Mouse (Mus musculus) intestine, embryonic 16.5 days (tissue): ENCODE measurements around the gene Plekhg1. TPM values are rescaled to one million over a fixed set of nuclear protein-coding genes. Genes with fewer than 3 reads are reported as not detected.

Source experiments
- ATAC-seq: fragments of 200-750 bp; cut with Nextera tagmentation; 2 replicates; pipeline ENCODE4 v1.8.0; 2017; ENCODE audit warnings: moderate TSS enrichment, moderate library complexity
- H3K27ac ChIP-seq: fragments of 300-500 bp; sonication (generic); 2 replicates; pipeline ENCODE4 v1.5.1; 2014; ENCODE audit warnings: mild to moderate bottlenecking, low read length
- H3K27me3 ChIP-seq: fragments of 300-500 bp; sonication (generic); replicated peaks from 2 replicates; pipeline ENCODE4 v1.6.1; 2014; ENCODE audit warnings: low read length, control low read depth, mixed read lengths; ENCODE audit not compliant: control insufficient read depth, insufficient read depth
- H3K36me3 ChIP-seq: fragments of 300-500 bp; sonication (generic); 2 replicates; pipeline ENCODE4 v1.6.1; 2014; ENCODE audit warnings: low read length, control low read depth; ENCODE audit not compliant: control insufficient read depth, insufficient read depth
- H3K4me1 ChIP-seq: fragments of 300-500 bp; sonication (generic); 2 replicates; pipeline ENCODE4 v1.6.1; 2014; ENCODE audit warnings: low read length, control low read depth, mixed read lengths; ENCODE audit not compliant: control insufficient read depth, insufficient read depth
- H3K4me2 ChIP-seq: fragments of 300-500 bp; sonication (generic); 2 replicates; pipeline ENCODE4 v1.6.1; 2014; ENCODE audit warnings: low read depth, low read length, control low read depth
- H3K4me3 ChIP-seq: fragments of 300-500 bp; sonication (generic); 2 replicates; pipeline ENCODE4 v1.5.1; 2014; ENCODE audit warnings: mild to moderate bottlenecking, low read length
- H3K9ac ChIP-seq: fragments of 300-500 bp; sonication (generic); 2 replicates; pipeline ENCODE4 v1.6.1; 2014; ENCODE audit warnings: low read depth, low read length
- H3K9me3 ChIP-seq: fragments of 300-500 bp; sonication (generic); 2 replicates; pipeline ENCODE4 v1.6.1; 2016; ENCODE audit warnings: low read length, control low read depth; ENCODE audit not compliant: control insufficient read depth
- WGBS: fragments of 180-500 bp; shearing (Covaris S2); extraction: QIAGEN DNeasy Blood & Tissue Kit; methylation state at CpG from one replicate; pipeline ENCODE4 v1.1.7; 2014; 5-methylcytosine and 5-hydroxymethylcytosine counted together
- polyA plus RNA-seq: library from polyadenylated mRNA; unstranded; fragments of >200 nt; fragmentation: Nextera tagmentation; extraction: Ambion mirVana; gene quantifications from 2 replicates; pipeline ENCODE4 v1.2.1, GENCODE M21; 2015

Plekhg1 gene
- polyA plus RNA-seq, 1 experiment from 2014 or later, result 5.7 TPM

DNA sequence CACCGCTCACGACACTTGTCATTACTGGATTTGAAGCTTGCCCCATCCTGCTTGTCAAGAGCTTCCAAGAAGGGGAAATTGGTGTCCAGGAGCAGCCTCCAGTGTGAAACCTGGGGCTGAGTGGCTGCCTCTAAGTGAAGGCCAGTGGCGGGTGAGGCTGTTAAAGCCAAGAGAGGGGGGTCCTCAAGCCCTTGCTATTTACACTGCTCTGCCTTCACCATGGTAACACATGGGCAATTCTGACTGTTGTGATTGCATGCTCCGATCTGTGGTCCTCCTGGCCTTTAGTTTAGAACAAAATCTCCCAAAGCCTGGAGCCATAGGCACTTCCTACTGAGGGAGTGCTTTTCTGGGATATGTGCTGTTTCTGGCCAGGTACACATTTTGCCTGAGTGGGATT is 118.3 kb downstream of the Plekhg1 start:
- Histone ChIP-seq H3K9ac (no peak overlapping the region), H3K4me3 (no peak overlapping the region), H3K27ac (no peak overlapping the region), H3K27me3 (no peaks in the 10 kb centered on the region), H3K36me3 (no peaks in the 10 kb centered on the region), H3K4me1 (peaks cover 12% of the 10 kb centered on the region), H3K4me2 (no peak overlapping the region), H3K9me3 (no peaks in the 10 kb centered on the region)
- WGBS, result 36% methylated on average over 4 of the region's 4 CpGs
- ATAC-seq, result 0 out of 2 replicates have a peak, but pooled peaks have one; percentile 38

DNA sequence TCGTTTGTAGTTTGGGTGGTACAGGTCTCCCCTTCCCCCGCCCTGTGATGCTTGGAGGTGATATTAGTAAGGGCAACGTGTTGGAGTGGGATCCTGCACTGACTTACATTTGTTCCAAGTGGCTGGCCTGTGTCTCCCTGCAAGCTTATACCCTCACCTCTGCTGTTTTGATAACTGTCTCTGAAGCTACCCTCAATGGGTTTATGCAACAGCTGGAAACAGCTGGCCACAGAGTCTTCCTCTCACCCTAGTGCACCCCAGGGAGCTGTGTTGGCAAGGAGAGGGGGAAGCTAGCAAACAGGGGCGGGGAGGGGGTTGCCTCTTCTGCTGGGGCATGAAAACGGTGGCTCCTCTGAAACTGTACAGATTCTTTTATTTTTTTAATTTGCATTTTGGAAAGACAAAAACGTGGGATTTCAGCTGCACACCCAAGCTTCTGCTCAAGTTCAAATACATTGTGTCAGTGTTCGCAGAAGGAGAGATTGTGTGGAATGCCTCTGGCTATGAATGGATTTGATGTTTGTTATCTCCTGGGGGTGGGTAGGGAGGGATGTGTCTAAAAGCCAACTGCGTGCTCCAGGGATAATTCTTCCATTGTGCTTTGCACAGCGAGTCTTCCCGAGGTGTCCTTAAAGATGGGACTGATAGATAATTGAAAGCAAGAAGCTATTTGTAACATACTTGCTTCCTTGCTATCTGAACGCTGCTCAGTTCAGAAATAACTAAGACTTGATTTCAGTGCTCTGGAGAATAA is 119.0 kb downstream of the Plekhg1 start:
- no peak overlapping the region for H3K4me3 ChIP-seq
- H3K9me3 ChIP-seq, result no peaks in the 10 kb centered on the region
- no peak for ATAC-seq
- no peak overlapping the region for H3K4me2 ChIP-seq
- H3K27me3 ChIP-seq, result no peaks in the 10 kb centered on the region
- H3K36me3 ChIP-seq, result no peaks in the 10 kb centered on the region
- WGBS, result 42% methylated on average over 11 of the region's 11 CpGs
- H3K27ac ChIP-seq, result no peak overlapping the region
- no peak overlapping the region for H3K9ac ChIP-seq
- peaks cover 17% of the 10 kb centered on the region for H3K4me1 ChIP-seq

DNA sequence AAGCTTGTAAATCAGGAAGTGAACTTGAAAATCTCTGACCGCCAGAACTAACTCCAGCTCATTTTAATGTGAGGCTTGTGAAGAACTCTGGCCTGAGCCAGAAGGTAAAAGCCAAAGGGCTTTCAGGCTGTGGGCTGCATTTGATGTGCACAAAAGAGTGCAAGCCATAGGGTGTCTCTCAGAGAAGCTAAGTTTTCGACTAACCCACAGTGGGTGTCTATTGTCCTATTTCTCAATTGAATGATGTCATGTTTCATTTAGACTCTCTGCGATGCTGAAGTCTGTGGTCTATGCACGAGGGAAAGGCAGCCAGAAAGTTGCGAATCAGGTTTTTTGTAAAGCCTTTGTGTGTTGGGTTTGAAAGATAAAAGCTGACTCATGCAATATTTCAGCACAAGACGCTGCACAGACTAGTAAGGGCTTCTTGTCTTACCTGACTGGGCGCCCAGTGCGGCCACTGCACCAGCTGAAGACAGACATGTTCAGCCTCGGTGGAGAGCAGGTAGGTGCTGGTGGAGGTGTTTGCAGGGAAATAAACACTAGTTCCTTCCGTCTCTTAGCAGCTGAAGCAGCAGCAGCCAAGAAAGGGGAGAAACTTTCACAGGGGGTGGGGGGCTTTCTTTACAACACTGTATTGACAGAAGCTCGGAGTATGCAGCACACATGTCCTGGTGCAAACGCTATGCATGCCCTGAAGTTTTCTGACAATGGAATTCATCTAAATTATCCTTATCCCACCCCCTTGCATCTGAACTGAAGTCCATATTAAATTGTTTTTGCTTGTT is 123.4 kb downstream of the Plekhg1 start:
- Histone ChIP-seq H3K4me2 (peak overlapping the region; percentile 15; the same call in 1 of the 2 replicates), H3K9ac (no peak overlapping the region), H3K27ac (no peak overlapping the region), H3K36me3 (no peaks in the 10 kb centered on the region), H3K9me3 (no peaks in the 10 kb centered on the region), H3K4me1 (0 out of 2 replicates have a peak, but pooled peaks cover 12% of the 10 kb centered on the region), H3K27me3 (no peaks in the 10 kb centered on the region), H3K4me3 (no peak overlapping the region)
- WGBS, result 18% methylated on average over 12 of the region's 12 CpGs
- ATAC-seq, result peak; percentile 82

DNA sequence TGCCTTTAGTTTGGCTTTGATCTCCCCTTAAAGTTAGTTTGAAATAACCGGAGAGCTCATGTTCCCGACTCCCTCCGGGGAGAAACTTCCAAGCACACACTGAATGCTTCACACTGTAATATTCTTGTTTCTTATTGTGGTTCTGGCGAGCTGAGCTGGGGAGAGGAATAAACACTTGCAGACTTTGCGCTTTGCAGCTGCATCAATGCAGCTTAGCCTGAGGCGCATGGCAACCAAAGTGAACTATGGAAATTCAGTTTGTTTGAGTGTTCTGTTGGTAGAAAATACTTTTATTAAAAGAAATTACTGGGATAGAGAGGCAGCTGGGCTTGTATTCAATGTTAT is 124.0 kb downstream of the Plekhg1 start:
- Histone ChIP-seq H3K4me3 (no peak overlapping the region), H3K4me1 (0 out of 2 replicates have a peak, but pooled peaks cover 10% of the 10 kb centered on the region), H3K4me2 (no peak overlapping the region), H3K9ac (no peak overlapping the region), H3K9me3 (no peaks in the 10 kb centered on the region), H3K27ac (no peak overlapping the region), H3K36me3 (no peaks in the 10 kb centered on the region), H3K27me3 (no peaks in the 10 kb centered on the region)
- ATAC-seq, result peak; percentile 25; the same call in 1 of the 2 replicates
- WGBS, result 30% methylated on average over 6 of the region's 6 CpGs

DNA sequence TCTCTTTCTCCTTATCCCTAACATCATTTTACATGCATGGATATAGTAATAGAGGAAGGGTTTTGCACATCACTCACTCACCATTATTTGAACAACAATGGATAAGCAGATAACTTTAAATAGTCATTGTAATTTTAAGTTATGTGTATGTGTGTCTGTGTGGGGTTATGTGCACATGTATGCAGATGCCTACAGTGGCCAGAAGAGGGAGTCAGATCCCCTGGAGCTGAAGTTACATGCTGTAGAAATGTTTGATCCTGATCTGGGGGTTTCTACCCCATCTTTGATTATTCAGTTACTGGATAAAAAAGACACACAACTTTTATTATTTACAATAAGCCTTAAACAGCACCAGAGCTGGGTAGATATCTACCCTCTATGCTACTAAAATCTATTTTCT is 127.1 kb downstream of the Plekhg1 start:
- H3K36me3 ChIP-seq, result no peaks in the 10 kb centered on the region
- H3K4me3 ChIP-seq, result no peak overlapping the region
- H3K9me3 ChIP-seq, result no peaks in the 10 kb centered on the region
- no peak overlapping the region for H3K4me2 ChIP-seq
- H3K27ac ChIP-seq, result no peak overlapping the region
- 0 out of 2 replicates have a peak, but pooled peaks cover 10% of the 10 kb centered on the region for H3K4me1 ChIP-seq
- H3K9ac ChIP-seq, result no peak overlapping the region
- H3K27me3 ChIP-seq, result no peaks in the 10 kb centered on the region
- ATAC-seq, result no peak

DNA sequence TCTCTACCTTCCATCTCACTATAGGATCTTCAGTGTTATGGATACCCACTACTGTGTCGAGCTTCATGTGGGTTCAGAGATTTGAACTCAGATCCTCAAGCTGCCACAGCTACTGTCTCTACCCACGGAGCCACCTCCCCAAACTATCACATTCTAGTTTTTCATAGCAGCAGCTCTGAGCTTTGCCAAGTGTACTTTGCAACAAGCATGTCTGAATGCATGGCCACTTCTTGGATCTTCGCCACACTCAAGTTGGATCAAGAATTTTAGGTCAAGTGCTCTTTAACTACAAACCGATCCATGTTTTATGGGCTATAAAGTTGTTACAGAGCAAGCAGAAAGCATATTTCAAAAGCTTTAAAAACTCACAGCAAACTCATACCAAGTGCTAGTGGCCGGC is 130.7 kb downstream of the Plekhg1 start:
- 60% methylated on average over 5 of the region's 5 CpGs for WGBS
- Histone ChIP-seq H3K4me1 (no peaks in the 10 kb centered on the region), H3K4me3 (no peak overlapping the region), H3K36me3 (no peaks in the 10 kb centered on the region), H3K9ac (no peak overlapping the region), H3K27ac (no peak overlapping the region), H3K27me3 (no peaks in the 10 kb centered on the region), H3K9me3 (no peaks in the 10 kb centered on the region), H3K4me2 (no peak overlapping the region)
- no peak for ATAC-seq

DNA sequence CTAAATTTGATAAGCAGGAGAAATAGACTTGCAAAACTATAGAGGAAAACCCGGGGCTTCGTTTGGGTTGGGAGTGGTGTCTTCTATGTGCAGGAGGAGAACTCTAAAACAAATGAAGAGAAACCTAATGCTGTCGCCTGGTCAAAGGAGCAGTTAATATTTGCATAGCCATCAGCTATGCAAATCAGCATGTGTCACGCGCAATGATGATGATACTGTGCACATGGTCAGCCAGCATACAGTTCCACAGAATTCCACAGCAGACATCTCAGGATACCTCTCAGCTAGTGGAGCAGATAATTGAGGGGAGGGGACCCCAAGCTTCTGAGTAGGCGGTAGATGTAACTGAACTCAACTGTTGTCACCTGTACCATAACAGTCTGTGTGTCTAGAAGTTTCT is 133.3 kb downstream of the Plekhg1 start:
- ATAC-seq, result no peak
- Histone ChIP-seq H3K9ac (no peak overlapping the region), H3K36me3 (no peaks in the 10 kb centered on the region)

DNA sequence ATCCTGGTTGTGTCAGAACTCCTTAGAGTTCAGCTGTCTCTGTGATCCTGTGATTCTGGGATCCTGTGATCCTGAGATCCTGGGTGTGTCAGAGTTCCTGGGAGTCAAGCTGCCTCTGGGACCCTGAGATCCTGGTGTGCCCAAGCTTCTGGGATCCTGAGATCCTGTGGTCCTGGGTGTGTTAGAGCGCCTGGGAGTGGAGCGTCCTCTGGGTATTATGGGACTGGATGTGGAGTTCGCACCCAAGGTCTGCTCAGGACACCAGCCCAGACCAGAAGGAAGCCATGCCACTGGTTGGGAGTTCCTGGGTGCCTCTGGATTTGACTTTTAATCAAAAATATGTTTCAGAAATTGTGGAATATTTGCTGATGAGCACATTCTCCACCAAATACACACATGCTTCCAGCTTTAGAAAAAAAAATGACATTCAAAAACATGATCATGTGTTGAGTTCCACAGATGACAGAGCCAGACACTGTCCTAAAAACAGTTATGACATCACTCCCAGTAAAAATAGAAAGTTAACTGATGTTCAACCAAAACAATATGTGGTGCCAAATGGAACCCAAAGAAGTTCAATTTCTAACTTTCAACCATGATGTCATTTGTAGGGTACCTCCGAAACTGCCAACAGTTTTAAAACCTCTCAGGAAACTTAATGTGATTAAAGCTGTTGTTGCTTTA is 137.8 kb downstream of the Plekhg1 start:
- H3K36me3 ChIP-seq, result no peaks in the 10 kb centered on the region
- H3K9ac ChIP-seq, result no peak overlapping the region
- 87% methylated on average over 4 of the region's 4 CpGs for WGBS
- H3K27me3 ChIP-seq, result no peaks in the 10 kb centered on the region
- no peak for ATAC-seq
- no peaks in the 10 kb centered on the region for H3K4me1 ChIP-seq
- no peak overlapping the region for H3K27ac ChIP-seq
- H3K4me2 ChIP-seq, result no peak overlapping the region
- no peak overlapping the region for H3K4me3 ChIP-seq
- no peaks in the 10 kb centered on the region for H3K9me3 ChIP-seq

More for the DNA sequence above, 133.3 kb downstream of the Plekhg1 start:
- Histone ChIP-seq H3K4me3 (no peak overlapping the region), H3K27ac (no peak overlapping the region), H3K27me3 (no peaks in the 10 kb centered on the region), H3K9me3 (no peaks in the 10 kb centered on the region), H3K4me2 (no peak overlapping the region), H3K4me1 (no peaks in the 10 kb centered on the region)
- 91% methylated on average over 6 of the region's 6 CpGs for WGBS

DNA sequence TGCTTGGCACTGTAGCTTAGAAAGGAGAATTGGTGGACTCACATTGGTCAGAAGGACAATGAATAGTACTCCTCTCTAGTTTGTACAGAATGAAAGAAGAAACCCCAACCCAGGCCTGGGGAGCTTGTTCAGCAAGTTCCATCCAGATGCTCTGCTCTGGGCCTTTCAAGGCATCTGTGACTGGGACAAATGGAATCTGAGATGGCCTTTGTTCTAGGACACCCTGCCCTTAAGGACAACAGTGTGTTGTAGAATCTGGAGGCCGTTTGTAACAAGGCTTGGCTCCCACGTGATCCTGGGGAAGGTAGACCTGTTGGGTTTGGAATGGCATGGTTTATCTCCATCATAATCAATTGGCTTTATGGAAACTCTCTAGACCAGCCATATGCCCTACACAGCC is 141.0 kb downstream of the Plekhg1 start:
- Histone ChIP-seq H3K4me3 (no peak overlapping the region), H3K4me2 (no peak overlapping the region), H3K9ac (no peak overlapping the region), H3K36me3 (no peaks in the 10 kb centered on the region), H3K4me1 (no peaks in the 10 kb centered on the region), H3K27me3 (no peaks in the 10 kb centered on the region), H3K27ac (no peak overlapping the region), H3K9me3 (no peaks in the 10 kb centered on the region)
- WGBS, result 75% methylated on average over 2 of the region's 2 CpGs
- ATAC-seq, result no peak
